Mouse (Mus musculus): ENCODE data around the gene Cfap97d2. TPM values are rescaled to one million over a fixed set of nuclear protein-coding genes. Genes with fewer than 3 reads are reported as not detected.

Cfap97d2 gene
- polyA plus RNA-seq, 1 experiment, result not detected

DNA sequence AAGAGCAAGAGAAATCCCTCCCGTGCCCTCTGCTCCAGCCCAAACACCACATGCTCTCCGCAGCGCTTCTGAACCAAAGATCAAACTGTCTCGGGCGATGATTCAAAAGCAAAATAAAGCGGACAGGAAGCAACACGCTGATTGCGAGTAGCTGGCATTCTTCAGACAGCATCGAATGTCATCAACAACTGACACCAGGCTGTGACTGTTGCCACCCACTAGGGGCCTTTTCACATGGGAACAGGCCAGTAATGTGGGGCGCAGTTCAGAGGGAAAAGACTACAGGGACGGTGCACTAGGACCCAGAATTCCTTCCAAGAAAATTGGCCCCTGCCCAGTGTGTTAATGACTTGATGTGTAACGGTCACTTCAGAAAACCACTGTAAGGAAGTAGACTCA is 29.4 kb upstream of the Cfap97d2 start:
- H3K36me3 ChIP-seq (ENCODE audit: control insufficient read depth, insufficient read depth, low read length), result no peaks in the 10 kb centered on the region
- peak overlapping the region; percentile 90 for H3K4me3 ChIP-seq (ENCODE audit: low read depth, low read length)
- peaks cover 16% of the 10 kb centered on the region for H3K4me1 ChIP-seq (ENCODE audit: control insufficient read depth, insufficient read depth, insufficient read length, low read length)
- H3K27me3 ChIP-seq (ENCODE audit: control insufficient read depth, insufficient read depth, low read length), result no peaks in the 10 kb centered on the region
- peak overlapping the region; percentile 60 for H3K27ac ChIP-seq (ENCODE audit: insufficient read depth, low read depth, low read length)
- WGBS, result under 1% methylated on average over 12 of the region's 12 CpGs
- TF ChIP-seq CTCF (IDR thresholded peaks at IDR 0.05; ENCODE audit: extremely low read depth, insufficient read length, insufficient replicate concordance, low read depth, low read length) (no peak), POLR2A (IDR thresholded peaks at IDR 0.05; ENCODE audit: low read depth, low read length) (0 out of 2 replicates have a peak, but pooled peaks have one; percentile 8)

DNA sequence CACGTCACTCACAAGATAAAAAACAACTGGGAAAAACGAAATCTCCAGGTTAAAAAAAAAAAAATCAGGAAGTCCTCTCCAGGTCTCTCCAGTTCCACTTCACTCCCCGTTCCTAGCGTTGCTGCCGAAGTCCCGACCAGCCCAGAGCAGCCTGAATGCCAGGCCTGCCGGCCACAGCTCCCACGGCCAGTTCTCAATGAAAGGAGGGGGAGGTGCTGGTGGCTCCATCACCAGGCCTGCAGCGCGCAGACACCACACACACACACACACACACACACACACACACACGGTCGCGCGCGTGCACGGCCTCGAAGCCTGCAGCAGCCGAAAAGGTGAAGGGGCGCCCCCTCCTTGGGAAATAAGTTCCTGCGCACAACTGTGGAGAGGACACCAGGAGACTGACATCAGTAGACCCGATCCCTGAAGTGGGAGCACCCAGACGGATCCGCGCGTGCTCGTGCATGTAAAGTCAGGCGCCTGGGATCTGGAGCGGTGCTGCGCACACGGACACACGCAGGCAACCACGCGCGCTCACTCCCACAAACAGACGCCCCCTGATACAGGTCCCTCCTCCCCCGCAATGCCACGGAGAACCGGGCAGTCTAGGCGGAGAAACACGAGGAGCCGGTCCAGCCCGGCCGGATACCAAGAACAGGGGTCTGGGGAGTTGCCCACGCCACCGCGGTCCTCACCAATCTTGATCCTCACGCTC is 28.8 kb upstream of the Cfap97d2 start:
- peak overlapping the region; percentile 90 for H3K4me3 ChIP-seq (ENCODE audit: low read depth, low read length)
- no peak for TF ChIP-seq CTCF (IDR thresholded peaks at IDR 0.05; ENCODE audit: extremely low read depth, insufficient read length, insufficient replicate concordance, low read depth, low read length)
- no peak for TF ChIP-seq POLR2A (IDR thresholded peaks at IDR 0.05; ENCODE audit: low read depth, low read length)
- peak overlapping the region; percentile 60 for H3K27ac ChIP-seq (ENCODE audit: insufficient read depth, low read depth, low read length)
- WGBS, result under 1% methylated on average over 47 of the region's 47 CpGs
- no peaks in the 10 kb centered on the region for H3K36me3 ChIP-seq (ENCODE audit: control insufficient read depth, insufficient read depth, low read length)
- no peaks in the 10 kb centered on the region for H3K27me3 ChIP-seq (ENCODE audit: control insufficient read depth, insufficient read depth, low read length)
- H3K4me1 ChIP-seq (ENCODE audit: control insufficient read depth, insufficient read depth, insufficient read length, low read length), result peaks cover 16% of the 10 kb centered on the region

DNA sequence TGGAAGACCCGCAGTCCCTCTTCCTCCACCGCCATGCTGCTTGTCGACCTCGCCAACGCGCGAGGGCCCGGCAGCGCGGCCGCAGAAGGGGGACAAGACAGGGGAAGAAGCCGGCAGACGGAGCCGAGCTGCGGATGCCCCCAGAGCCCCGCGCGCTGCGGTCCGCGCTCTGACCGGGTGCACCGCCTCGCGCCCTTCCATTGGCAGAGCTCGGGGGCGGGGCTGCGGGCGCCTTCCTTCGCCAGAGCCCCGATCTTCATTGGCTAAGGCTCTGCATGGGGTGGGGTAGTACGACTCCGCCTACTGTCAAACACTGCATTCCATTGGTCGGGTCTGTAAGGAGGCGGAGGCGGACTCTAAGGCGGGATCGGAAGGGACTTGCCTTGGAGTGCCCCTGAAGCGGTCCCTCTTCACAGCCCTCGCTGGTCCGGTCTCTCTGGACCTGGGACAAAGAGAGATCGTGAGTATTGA is 28.2 kb upstream of the Cfap97d2 start, which contains the start of gene Rasa3:
TSS of gene Rasa3 (minus strand) at position 191 of the 471 bp plus-strand sequence.
- under 1% methylated on average over 42 of the region's 42 CpGs for WGBS
- peak within 1 kb of the TSS; percentile 60 for H3K27ac ChIP-seq (ENCODE audit: insufficient read depth, low read depth, low read length)
- peaks cover 16% of the 10 kb centered on the region for H3K4me1 ChIP-seq (ENCODE audit: control insufficient read depth, insufficient read depth, insufficient read length, low read length)
- peak within 1 kb of the TSS; percentile 90 for H3K4me3 ChIP-seq (ENCODE audit: low read depth, low read length)
- no peaks in the 10 kb centered on the region for H3K36me3 ChIP-seq (ENCODE audit: control insufficient read depth, insufficient read depth, low read length)
- H3K27me3 ChIP-seq (ENCODE audit: control insufficient read depth, insufficient read depth, low read length), result no peaks in the 10 kb centered on the region
- TF ChIP-seq CTCF (IDR thresholded peaks at IDR 0.05; ENCODE audit: extremely low read depth, insufficient read length, insufficient replicate concordance, low read depth, low read length) (no peak), POLR2A (IDR thresholded peaks at IDR 0.05; ENCODE audit: low read depth, low read length) (peak; percentile 85)

DNA sequence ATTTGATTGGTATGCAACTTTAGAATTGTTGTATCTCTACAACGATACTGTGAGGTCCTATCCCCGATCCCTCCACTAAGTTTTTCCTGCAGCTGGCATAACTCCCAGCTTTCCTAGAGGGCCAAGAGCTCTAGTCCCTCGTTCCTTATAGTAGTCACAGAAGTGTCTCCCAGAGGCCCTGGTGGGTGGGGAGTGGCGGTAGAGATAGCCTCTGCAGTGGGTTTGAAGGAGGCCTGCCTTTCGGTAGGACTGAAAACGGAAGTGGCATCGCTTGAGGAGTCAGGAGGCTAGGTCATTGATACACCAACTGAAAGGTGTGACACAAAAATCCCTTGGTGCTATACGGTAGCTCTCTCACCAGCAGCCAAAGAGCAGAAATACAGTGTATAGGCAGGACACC is 27.5 kb upstream of the Cfap97d2 start:
- Histone ChIP-seq H3K36me3 (ENCODE audit: control insufficient read depth, insufficient read depth, low read length) (no peaks in the 10 kb centered on the region), H3K27me3 (ENCODE audit: control insufficient read depth, insufficient read depth, low read length) (no peaks in the 10 kb centered on the region), H3K4me1 (ENCODE audit: control insufficient read depth, insufficient read depth, insufficient read length, low read length) (peaks cover 15% of the 10 kb centered on the region), H3K27ac (ENCODE audit: insufficient read depth, low read depth, low read length) (no peak overlapping the region), H3K4me3 (ENCODE audit: low read depth, low read length) (peak overlapping the region; percentile 90)
- TF ChIP-seq CTCF (IDR thresholded peaks at IDR 0.05; ENCODE audit: extremely low read depth, insufficient read length, insufficient replicate concordance, low read depth, low read length), result no peak
- no peak for TF ChIP-seq POLR2A (IDR thresholded peaks at IDR 0.05; ENCODE audit: low read depth, low read length)
- 11% methylated on average over 8 of the region's 8 CpGs for WGBS

DNA sequence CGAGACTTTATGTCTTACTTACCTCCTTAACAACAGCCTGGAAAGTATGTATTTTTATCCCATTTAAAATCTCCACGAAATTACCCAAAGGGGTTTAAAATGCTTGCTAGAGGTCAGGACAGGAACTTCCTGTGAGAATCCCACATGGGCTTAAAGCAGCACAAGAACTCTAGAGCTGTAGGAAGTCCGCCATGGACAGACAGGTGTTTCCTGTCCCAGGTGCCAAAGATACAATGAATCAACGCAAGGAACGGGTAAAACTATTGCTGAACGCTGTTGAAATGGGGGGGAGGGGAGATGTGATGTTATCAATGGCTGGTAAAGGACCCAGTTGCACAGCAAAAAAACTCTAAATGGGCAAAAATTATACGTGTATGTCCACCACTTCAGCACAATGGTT is 21.6 kb upstream of the Cfap97d2 start:
- peaks cover 6% of the 10 kb centered on the region; the same call in 1 of the 2 replicates for H3K4me1 ChIP-seq (ENCODE audit: control insufficient read depth, insufficient read depth, insufficient read length, low read length)
- TF ChIP-seq POLR2A (IDR thresholded peaks at IDR 0.05; ENCODE audit: low read depth, low read length) (no peak), CTCF (IDR thresholded peaks at IDR 0.05; ENCODE audit: extremely low read depth, insufficient read length, insufficient replicate concordance, low read depth, low read length) (no peak)
- H3K36me3 ChIP-seq (ENCODE audit: control insufficient read depth, insufficient read depth, low read length), result no peaks in the 10 kb centered on the region
- WGBS, result 48% methylated on average over 7 of the region's 7 CpGs
- H3K27me3 ChIP-seq (ENCODE audit: control insufficient read depth, insufficient read depth, low read length), result no peaks in the 10 kb centered on the region
- H3K27ac ChIP-seq (ENCODE audit: insufficient read depth, low read depth, low read length), result no peak overlapping the region
- H3K4me3 ChIP-seq (ENCODE audit: low read depth, low read length), result no peak overlapping the region

DNA sequence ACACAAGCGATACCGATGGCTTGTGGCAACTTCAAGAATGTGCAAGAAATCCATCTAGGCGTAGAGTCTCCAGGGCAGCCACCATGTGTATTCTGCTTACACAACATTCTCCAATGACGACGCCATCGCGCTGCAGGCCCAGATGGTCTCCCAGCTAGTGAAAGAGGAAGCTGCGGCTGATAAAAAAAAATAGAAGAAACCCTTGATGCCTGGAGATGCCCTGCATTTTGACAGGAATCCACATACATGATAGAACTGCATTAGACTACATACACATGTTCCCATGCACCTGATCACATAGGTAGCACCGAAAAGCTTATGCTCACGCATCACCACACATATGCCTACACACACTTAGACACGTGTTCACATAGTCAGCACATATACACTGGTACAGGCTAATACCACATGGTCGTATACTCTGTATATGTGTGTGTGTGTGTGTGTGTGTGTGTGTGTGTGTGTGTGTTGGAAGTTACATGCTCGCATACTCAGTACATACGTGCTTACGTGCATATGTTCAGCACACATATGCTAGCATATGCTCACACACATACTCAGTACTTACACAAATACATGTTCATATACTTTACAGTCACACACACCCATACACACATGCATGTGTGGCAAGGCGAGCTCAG is 19.9 kb upstream of the Cfap97d2 start:
- Histone ChIP-seq H3K27me3 (ENCODE audit: control insufficient read depth, insufficient read depth, low read length) (no peaks in the 10 kb centered on the region), H3K4me3 (ENCODE audit: low read depth, low read length) (no peak overlapping the region), H3K27ac (ENCODE audit: insufficient read depth, low read depth, low read length) (no peak overlapping the region), H3K36me3 (ENCODE audit: control insufficient read depth, insufficient read depth, low read length) (no peaks in the 10 kb centered on the region), H3K4me1 (ENCODE audit: control insufficient read depth, insufficient read depth, insufficient read length, low read length) (peaks cover 6% of the 10 kb centered on the region; the same call in 1 of the 2 replicates)
- 82% methylated on average over 16 of the region's 16 CpGs for WGBS
- TF ChIP-seq CTCF (IDR thresholded peaks at IDR 0.05; ENCODE audit: extremely low read depth, insufficient read length, insufficient replicate concordance, low read depth, low read length) (no peak), POLR2A (IDR thresholded peaks at IDR 0.05; ENCODE audit: low read depth, low read length) (no peak)

DNA sequence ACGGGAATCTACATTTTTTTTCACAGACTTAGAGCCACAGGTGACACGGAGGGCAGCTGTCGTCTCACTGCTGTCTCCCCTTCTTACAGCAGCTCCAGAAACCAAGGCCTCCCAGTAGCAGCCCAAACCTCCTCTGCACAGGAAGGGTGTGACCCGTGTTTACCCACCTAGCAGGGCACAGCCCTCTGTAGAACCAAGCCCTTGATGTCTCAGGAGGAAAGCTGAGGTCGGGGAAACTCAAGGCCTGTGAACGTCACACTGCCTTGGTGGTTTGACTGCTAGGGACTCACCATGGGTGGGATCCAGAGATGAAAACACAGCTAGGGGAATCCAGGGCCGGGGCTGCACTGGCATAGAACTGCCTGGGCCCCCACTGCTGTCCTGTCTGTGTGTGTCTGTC is 19.3 kb upstream of the Cfap97d2 start:
- WGBS, result 54% methylated on average over 7 of the region's 7 CpGs
- Histone ChIP-seq H3K27ac (ENCODE audit: insufficient read depth, low read depth, low read length) (0 out of 2 replicates have a peak overlapping the region, but pooled peaks have one; percentile 1), H3K4me1 (ENCODE audit: control insufficient read depth, insufficient read depth, insufficient read length, low read length) (peaks cover 6% of the 10 kb centered on the region; the same call in 1 of the 2 replicates), H3K36me3 (ENCODE audit: control insufficient read depth, insufficient read depth, low read length) (no peaks in the 10 kb centered on the region), H3K4me3 (ENCODE audit: low read depth, low read length) (no peak overlapping the region), H3K27me3 (ENCODE audit: control insufficient read depth, insufficient read depth, low read length) (no peaks in the 10 kb centered on the region)
- TF ChIP-seq CTCF (IDR thresholded peaks at IDR 0.05; ENCODE audit: extremely low read depth, insufficient read length, insufficient replicate concordance, low read depth, low read length) (no peak), POLR2A (IDR thresholded peaks at IDR 0.05; ENCODE audit: low read depth, low read length) (no peak)
